Mouse (Mus musculus) layer of hippocampus, adult 8-10 months (tissue): Measurements from ENCODE around the gene Rabep1. TPM values are rescaled to one million over a fixed set of nuclear protein-coding genes. Genes with fewer than 3 reads are reported as not detected.
"Not testable (repeated sequence)": the region's sequence is repeated elsewhere in the genome, so short reads cannot be mapped to it uniquely, and the experiment has no call there.

Experiments used
- DNase-seq, 2 experiments: peaks; one replicate each; pipeline ENCODE4 v3.0.0; 2022; ENCODE audit warnings: low spot score in 2 of 2
- total RNA-seq, 4 experiments: library from RNA; stranded (reverse); gene quantifications; 2 replicates each; pipeline ENCODE4 v1.2.4; 2022

The Rabep1 gene
- total RNA-seq, 4 experiments from 2014 or later, result 114 to 117 (median 116) TPM

DNA sequence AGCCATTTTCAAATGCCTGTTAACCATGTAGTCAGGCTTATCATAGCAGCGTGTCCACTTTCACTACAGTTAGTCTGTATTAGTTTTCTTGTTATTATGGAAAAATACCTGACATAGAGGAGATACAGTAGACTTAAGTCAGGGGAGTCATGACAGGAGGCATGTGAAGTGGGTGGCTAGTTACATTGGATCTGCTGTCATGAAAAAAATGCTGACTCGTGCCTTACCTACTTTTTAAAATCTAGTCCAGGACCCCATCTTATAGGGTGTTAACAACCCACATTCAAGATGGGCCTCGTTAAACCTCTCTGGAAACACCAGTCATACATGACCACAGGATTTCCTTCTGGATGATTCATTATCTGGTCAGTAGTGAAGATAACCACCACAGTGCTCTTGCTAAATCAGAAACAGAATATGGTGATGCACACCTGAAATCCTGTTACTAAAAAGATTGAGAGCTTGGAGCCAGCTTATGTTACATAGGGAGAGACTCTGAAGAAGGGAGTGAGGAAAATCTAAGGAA lies 38.4 kb downstream of the Rabep1 start:
- DNase-seq, result no peak

DNA sequence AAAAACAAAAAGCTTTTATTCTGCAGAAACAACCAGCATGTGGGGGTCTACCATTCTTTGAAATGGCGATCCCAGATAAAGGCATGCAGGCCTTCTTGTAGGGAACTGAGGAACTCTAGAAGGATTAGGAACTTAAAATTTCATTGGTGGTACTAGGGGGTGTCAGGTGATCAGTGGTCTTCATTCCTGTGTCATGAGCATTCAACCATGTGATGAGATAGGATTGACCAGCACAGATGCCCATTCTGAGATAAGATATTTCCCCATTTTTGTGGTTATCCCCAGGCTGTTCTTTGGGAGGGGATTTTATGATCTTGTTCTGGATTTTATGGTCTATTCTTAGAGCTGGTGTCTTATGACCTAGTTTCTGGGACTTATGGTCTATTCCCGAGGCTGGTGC lies 46.1 kb downstream of the Rabep1 start:
- no peak for DNase-seq

DNA sequence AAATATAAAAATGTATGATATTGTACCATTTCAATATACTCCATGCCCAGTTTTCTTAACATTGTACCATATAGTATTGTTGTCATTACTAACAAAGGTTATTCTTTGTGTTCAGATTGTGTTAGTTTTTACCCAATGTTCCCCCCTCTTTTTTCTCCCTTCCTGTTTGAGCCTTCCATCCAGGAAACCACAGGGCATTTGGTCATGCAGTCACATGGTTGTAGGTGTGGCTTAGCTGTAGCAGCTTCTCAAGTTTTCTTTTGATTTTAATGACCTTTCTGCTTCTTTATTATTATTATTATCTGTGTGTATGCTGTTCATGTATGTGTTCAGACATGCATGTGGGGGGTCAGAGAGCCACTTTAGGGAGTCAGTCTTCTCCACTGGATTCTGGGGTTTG lies 47.0 kb downstream of the Rabep1 start:
- DNase-seq, result no peak

DNA sequence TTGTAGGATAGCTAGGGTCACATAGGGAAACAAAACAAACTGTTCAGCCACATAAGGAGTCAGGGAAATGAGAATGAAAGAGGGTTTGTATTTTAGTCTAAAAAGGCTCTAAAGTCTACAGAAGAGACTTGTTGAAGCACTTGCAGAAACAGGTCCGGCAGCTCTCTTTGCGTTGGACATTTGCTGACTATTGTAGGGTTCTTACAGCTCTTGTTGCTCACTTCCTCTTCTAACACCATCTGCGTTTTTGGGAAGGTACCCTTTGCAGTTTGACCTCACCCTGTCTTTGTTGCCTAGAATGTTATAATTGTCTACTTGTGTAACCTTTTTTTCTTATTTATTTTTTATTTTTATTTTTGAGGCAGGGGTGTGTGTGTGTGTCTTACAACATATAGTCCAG lies 53.1 kb downstream of the Rabep1 start:
- DNase-seq, result no peak

DNA sequence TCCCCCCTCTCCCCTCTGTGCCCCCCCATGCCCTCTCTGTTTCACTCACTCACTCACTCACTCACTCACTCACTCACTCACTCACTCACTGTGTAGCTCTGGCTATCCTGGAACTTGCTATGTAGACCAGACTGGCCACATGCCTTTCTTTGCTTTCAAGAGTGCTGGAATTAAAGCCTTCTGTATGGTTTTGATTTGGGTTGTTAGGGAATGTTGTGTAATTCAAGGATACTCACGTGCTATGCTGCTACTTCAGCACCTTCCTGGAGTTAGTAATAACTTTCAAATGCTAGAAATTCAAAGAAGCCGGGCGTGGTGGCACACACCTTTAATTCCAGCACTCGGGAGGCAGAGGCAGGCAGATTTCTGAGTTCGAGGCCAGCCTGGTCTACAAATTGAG lies 53.6 kb downstream of the Rabep1 start:
- not testable (repeated sequence) for DNase-seq

DNA sequence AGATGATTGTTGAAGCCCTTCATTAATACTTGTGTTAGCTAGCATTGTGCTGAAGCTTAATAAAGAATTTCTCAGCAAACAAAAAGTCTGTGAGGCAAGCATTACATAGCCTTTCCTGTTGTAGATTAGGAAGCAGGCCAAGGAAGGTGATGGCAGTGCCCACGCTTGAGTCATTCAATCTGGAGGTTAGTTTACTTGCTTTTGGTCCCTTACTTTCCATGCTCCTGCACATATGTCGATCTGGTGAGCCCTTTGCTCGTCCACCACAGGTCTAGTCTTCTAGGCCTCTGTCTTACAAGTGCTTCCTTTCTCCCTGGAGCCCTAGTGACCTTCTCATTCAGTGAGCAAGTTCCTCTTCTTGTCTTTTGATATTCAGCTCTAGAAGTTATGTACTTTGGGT lies 62.1 kb downstream of the Rabep1 start:
- no peak for DNase-seq

DNA sequence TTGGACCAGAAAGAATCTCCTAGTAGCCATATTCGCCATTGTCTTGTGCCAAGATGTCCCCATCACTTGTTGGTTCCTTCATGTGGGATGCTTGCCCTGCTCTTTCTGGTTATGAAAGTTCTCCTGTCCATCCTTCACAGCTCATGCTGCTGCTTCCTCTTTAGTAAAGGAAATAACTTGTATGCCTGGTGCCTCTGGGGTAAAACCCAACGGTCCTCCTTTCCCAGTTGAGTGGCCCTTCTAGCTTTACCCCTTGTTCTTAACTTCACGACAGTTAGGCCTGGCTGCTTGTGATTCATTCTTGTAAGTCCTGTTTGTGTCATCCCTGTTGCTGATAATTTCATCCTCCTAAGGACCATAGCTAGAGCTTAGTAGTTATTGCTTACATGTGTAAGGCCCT lies 66.7 kb downstream of the Rabep1 start:
- no peak for DNase-seq

DNA sequence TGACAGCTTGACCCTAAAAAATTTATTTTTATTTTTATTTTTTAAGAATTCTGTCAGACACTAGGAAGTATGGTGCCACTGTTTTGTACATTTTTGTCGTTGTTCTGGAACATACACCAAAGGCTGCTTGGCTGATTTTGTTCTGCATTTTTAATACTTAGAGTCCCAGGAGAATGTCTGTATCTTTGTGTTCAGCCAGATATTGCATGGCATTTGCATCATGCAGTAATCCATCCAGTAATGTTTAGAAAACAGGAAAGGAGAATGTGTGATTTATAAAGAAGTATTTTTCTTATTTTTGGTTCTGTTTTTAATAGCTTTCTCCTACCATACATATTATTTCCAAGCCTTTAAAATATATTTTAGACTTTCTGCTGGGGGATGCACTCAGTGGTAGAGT lies 67.3 kb downstream of the Rabep1 start:
- DNase-seq, result no peak

DNA sequence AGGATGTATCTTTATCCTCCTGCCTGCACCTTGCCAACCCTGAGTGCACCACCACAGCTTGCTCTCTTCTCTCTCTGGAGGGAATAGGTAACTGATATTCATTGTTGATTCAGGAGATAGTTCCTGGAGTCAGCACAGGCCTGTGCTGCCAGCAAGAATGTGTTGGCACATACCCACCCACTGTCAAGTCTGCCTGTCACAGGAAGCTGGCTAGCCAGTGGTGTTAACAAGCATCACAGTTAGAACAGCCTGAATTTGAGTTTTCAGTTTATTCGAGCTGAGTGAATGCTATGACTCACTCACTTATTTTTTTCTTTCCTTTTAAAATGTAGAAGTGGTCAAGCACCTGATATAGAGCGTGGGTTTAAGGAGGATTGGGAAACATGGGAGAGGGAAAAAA lies 73.3 kb downstream of the Rabep1 start:
- DNase-seq, result peak; percentile 17 to 29

DNA sequence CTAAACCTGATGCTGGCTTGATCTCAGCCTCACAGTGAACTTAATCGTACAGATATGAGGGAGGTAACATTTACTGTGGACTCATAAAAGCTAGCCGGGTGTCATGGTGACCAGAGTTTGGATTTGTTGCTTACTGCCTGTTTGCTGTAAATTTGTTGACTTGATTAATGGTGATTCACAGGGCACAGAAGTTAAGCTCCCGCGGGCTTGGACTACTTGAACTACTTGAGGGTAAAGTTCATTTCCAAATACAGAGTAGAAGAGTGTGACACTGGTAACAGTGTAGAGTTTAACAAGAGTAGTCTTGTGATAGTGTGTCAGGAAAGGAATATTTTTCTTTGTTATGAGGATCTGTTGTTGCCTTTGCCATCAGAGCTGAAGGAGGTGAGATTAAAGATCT lies 74.9 kb downstream of the Rabep1 start:
- no peak for DNase-seq

DNA sequence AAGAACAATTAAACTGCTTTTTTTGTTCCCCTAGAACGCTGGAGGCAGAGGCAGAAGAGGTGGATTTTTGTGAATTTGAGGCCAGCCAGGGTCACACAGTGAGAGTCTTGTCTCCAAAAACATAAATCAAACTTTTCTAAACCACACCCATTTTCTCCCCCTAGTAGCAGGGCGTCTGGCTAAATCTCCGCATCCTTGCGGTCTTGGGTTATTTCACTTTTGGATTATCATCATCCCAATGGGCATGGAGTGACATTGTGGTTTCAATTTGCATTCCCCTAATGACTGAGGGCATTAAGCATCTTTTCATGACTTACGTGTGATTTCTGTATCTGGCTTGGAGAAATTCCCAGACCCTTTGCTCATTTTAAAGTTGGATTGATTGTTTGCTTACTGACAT lies 86.9 kb downstream of the Rabep1 start:
- DNase-seq, result no peak

DNA sequence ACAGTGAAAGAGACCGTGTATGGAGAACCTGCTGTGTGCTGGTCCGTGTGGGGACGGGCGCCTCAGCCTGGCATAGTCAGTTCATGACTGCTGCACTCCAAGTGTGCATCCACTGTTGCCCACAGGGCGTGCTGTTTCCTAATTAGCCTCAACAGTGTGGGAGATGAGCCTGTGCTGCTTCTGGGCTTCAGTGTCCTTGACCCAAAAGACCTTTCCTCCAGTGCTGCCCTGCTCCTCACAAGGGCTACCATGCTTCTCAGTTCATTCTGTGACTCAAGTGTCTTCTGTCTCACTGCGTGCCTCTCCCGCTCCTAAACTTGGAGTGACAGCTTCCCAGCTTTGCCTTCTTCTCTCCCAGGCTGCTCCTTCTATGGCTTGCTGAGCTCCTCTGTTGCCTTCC lies 90.7 kb downstream of the Rabep1 start:
- no peak for DNase-seq

DNA sequence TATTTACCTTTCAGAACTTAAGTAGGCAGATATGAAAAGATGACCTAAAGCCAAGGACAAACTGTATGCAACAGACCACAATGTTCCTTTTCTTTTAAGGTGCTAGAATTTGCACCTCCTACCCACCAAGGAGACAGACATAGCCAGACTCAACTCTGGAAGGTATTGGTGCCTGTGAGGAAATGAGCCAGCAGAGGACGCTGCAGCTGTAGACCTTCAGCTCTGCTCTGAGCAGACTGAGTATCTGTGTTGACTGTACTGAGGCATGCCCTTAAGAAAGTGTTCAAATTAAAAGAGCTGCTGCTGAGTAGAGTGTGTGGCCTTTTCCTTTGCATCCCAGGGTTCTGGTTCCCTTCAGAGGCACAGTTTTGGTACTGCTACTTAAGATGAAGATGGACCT lies 98.0 kb downstream of the Rabep1 start:
- no peak for DNase-seq

DNA sequence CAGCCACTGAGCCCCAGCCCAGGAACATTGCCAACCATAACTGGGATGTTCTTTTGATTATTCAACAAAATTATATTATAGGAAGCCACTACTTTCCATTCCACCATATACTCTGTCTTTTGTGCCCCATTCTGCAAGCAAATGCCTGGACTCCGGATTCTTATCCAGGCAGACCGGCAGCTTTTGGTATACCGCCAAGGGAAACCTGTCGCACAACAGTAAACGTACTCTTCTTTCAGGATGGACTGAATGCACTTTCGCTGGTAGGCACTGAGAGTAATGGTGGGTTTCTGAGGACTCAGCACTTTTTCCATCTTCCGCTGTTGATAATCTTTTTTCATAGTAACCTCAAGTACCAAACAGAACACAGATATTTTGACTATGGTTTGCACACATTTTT lies 99.1 kb downstream of the Rabep1 start:
- DNase-seq, result no peak

DNA sequence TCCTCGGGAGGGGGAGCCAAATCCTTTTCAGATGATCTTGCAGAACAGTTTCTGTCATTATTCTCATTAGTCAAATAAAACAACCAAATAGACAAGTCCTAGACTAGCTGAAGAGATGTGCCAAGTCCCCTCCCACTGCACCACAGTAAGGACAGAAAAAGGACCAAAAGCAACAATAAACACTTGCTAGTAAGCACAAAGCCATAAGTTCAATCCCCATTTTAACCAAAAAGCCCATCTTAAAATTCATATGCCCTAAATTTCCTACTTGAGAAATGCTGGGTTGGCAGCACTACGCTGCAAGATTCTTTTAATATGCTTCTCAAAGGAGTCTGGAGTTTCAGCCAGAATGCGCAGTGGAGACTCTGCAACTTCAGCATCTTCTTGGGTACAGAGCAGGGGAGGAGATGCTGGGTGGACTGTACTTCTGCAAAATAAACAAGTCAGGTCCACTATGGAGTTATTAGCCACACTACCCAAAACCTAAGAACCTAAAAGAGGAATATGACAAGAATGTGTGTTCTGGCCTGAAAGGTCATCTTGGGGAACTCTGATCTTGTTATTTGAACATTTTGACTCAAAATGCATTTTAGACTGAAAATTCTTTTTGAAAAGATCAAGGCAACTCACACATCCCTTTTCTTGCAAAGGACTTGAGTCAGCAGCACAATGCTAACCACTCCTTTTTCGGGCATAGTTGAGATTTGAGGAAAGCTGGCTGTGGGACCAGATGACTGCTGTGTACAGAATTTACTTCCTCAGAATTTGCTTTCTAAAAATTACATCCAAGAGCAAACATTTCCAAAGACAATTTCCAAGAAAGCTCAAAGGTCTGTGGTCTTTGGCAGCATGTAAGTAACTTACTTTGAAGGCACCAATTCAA lies 100.6 kb downstream of the Rabep1 start:
- DNase-seq, result no peak

DNA sequence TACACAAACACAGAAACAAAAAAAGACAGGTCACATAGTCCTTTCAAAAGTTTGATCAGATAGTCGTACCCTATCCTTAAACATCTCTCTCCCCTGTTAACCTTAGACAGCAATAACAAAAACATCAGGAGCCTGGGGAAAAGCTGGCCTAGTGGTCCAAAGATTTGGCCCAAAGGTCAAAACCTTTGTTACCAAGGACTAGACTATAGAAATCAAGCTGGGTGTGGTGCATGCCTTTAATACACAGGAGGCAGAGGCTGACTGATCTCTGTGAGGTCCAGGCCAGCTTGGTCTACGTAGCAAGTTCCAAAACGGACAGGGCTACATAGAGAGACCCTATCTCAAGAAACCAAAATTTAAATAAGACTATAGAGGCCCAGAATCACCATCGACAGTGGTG lies 110.1 kb downstream of the Rabep1 start:
- no peak for DNase-seq

DNA sequence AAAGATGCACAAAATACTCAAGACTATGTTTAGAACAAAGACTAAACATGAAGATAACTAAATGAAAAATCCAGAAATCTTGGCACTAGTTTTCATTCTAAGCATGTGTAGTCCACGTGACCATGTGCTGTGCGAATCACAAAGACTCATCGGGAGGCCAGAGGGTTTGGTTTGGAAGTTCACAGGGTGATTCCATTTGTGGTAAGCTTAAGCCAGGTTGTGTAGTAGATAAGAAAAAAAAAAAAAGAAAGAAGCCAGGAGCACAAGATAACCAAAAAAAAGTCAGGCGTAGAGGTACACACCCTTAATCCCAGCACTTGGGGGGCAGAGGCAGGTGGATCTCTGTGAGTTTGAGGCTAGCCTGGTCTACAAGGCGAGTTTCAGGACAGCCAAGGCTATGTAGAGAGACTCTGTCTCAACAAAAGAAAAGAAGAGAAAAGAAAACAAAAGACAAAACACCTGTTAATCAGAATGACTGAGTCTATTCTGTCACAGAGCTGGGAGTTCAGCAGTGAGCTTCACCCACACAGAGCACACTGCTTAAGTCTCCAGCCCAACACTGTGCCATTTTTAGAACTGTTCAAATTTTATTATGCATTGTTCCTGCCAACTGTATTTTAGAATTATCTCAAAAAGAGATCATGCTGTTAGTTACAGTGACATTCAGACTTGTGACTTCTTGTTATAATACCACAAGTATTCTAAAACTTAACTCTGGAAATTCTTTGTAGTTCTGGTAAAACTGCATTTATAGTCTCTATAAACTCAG lies 116.4 kb downstream of the Rabep1 start:
- DNase-seq, result no peak

DNA sequence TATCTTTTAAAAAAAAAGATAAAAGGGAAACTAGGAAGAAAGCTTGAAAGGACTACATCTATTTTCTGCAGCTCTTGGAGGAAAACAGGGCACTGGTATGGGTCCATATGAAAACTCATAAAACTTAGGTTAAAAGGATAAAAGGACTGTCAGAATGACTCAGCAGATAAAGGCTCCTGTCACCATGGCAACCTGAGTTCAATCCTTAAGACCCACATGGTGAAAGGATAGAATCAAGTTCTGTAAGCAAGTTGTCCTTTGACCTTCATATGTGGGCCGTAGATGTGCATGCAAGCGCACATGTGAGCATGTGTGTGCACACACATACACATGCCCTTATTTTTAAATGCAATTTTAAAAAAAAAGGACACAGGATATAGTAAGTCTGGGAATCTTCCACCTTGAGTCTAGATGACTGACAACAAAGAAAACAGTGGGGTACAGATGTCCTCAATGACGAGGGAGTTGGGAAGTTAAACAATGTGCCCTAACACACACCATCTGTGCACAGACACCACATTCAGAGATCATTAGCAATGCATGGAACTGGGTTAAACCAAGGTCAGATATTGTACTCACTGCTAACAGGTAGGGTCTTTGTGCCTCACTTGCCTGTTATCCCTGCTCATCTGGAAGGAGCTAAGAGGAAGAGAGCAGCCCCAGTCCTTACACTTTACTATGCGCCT lies 119.8 kb downstream of the Rabep1 start:
- DNase-seq, result no peak

DNA sequence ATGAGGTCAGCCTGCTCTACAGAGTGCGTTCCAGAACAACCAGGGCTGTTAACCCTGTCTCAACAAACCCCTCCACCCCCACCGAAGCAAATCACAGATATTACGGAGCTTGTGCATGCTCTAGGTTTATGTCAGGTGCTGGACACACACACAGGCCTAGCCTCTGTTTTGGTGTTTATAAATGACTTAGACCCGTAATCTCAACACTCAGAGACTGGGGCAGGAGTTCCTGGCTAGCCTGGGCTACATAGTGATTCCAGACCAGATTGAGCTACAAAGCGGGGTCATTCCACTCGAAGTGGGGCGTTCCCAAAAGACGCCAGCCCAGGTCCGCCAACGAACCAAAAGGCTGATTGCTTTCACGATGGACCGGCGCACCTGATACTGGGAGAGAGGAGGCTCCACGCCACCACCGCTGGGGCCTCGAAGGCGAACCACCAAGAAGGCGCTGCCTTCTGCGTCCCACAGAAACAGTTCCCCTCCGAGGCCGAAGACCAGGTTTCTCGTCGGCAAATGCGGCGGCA lies 124.8 kb downstream of the Rabep1 start:
- no peak for DNase-seq

DNA sequence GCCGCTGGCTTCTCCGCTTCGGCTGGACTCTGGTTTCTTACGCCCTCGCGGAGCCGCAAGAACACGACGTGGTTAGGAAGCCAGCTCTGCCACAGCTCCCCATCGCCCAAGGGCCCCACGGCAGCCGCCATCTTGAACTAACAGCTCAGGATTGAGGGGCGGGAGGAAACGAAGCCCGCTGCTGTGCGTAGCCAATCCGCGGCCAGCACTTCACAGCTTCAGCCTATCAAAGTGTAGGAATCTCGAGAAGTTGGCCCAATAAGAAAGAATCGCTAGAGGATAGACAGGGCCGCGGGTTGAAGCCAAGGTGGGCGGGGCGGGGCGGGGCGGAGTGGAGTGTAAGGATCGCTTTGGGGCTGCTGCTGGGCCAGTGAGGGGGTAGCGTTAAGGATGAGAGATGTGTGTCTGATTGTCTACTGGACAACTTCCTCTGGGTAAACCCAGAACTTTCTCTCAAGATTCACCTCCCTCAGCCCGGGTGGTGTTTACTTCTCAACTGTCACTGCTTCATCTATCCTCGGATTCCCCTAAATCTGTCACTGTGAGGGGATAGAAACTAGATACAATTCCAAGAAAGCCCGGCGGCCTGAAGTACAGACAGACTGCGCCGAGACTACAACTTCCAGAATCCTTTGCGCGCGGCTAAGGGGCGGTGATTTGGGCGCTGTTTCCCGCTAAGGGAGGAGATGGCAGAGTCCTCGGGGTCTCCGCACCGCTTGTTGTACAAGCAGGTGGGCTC lies 125.4 kb downstream of the Rabep1 start, which contains the start of the genes Nup88 and Rpain:
TSS of gene Nup88 (minus strand) at position 153 of the 739 bp plus-strand sequence.
TSS of gene Rpain (plus strand) at position 393 of the 739 bp plus-strand sequence.
- DNase-seq, result peak; percentile 95 to 96
